Mouse (Mus musculus) brain, embryonic 14.5 days (tissue): Measurements from ENCODE around the gene Srrm1.

Source experiments
- CTCF ChIP-seq: fragments of 200-500 bp; IDR thresholded peaks from 2 replicates; pipeline ENCODE4 v1.5.1; 2012; ENCODE audit warnings: inconsistent platforms, mild to moderate bottlenecking, moderate library complexity, borderline replicate concordance; ENCODE audit not compliant: insufficient read depth, insufficient read length; ENCODE audit errors: extremely low read depth
- POLR2A ChIP-seq: fragments of 200-500 bp; IDR thresholded peaks from 2 replicates; pipeline ENCODE4 v1.6.1; 2012; ENCODE audit warnings: mild to moderate bottlenecking, inconsistent platforms, borderline replicate concordance; ENCODE audit not compliant: poor library complexity, insufficient read depth, insufficient read length, severe bottlenecking; ENCODE audit errors: extremely low read depth

GRCm38 (mm10) chr4:135302261-135302660 is 50.9 kb downstream of the Srrm1 start:
- TF ChIP-seq CTCF (no peak), POLR2A (no peak)
